Mouse (Mus musculus): ENCODE results near the gene Gal3st4.

- TF ChIP-seq POLR2A (IDR thresholded peaks at IDR 0.05; ENCODE audit: insufficient read length, low read depth): no peak
- no peak for TF ChIP-seq MAX (IDR thresholded peaks at IDR 0.05; ENCODE audit: low read depth)
- TF ChIP-seq USF1 (IDR thresholded peaks at IDR 0.05; ENCODE audit: low read depth): no peak
- TF ChIP-seq POLR2AphosphoS2 (IDR thresholded peaks at IDR 0.05; ENCODE audit: insufficient read length, low read depth): no peak
Measured at GRCm38 (mm10) chr5:138280829-138281228, 8.2 kb upstream of the Gal3st4 start.
